Mouse (Mus musculus) midbrain, postnatal 0 days (tissue): ENCODE data around the gene Eef2. TPM values are rescaled to one million over a fixed set of nuclear protein-coding genes. Genes with fewer than 3 reads are reported as not detected.

ENCODE experiments used
- ATAC-seq: fragments of 200-750 bp; cut with Nextera tagmentation; 2 replicates; pipeline ENCODE4 v1.8.0; 2017; ENCODE audit warnings: moderate number of reproducible peaks, mild to moderate bottlenecking, moderate TSS enrichment, moderate library complexity; ENCODE audit not compliant: low FRiP score
- DNase-seq: peaks from one replicate; pipeline ENCODE4 v3.0.0-alpha.2; 2015; ENCODE audit warnings: low spot score
- H3K27ac ChIP-seq: fragments of 300-500 bp; sonication (generic); 2 replicates; pipeline ENCODE4 v1.5.1; 2014; ENCODE audit warnings: low read depth, mild to moderate bottlenecking, low read length, mixed read lengths
- H3K27me3 ChIP-seq: fragments of 300-500 bp; sonication (generic); 2 replicates; pipeline ENCODE4 v1.6.1; 2014; ENCODE audit warnings: low read length, control low read depth, mixed read lengths; ENCODE audit not compliant: insufficient read depth
- H3K36me3 ChIP-seq: fragments of 300-500 bp; sonication (generic); 2 replicates; pipeline ENCODE4 v1.6.1; 2014; ENCODE audit warnings: low read length, control low read depth, mixed read lengths; ENCODE audit not compliant: insufficient read depth
- H3K4me1 ChIP-seq: fragments of 300-500 bp; sonication (generic); 2 replicates; pipeline ENCODE4 v1.6.1; 2014; ENCODE audit warnings: mild to moderate bottlenecking, control low read depth, antibody characterized with exemption, low read length, mixed read lengths; ENCODE audit not compliant: insufficient read depth
- H3K4me2 ChIP-seq: fragments of 300-500 bp; sonication (generic); 2 replicates; pipeline ENCODE4 v1.6.1; 2014; ENCODE audit warnings: low read depth, mild to moderate bottlenecking, low read length, mixed read lengths; ENCODE audit not compliant: poor library complexity, severe bottlenecking
- H3K4me3 ChIP-seq: fragments of 300-500 bp; sonication (generic); 2 replicates; pipeline ENCODE4 v1.5.1; 2014; ENCODE audit warnings: low read depth, mild to moderate bottlenecking, low read length, moderate library complexity
- H3K9ac ChIP-seq: fragments of 300-500 bp; sonication (generic); replicated peaks from 2 replicates; pipeline ENCODE4 v1.6.1; 2014; ENCODE audit warnings: mild to moderate bottlenecking, low read length, moderate library complexity, mixed read lengths; ENCODE audit not compliant: poor library complexity, severe bottlenecking
- H3K9me3 ChIP-seq: fragments of 300-500 bp; sonication (generic); 2 replicates; pipeline ENCODE4 v1.6.1; 2016; ENCODE audit warnings: low read length, control low read depth
- CTCF ChIP-seq: IDR thresholded peaks from 2 replicates; pipeline ENCODE4 v1.5.1; 2016; ENCODE audit warnings: antibody characterized with exemption, mild to moderate bottlenecking
- WGBS: fragments of 180-500 bp; shearing (Covaris S2); extraction: QIAGEN DNeasy Blood & Tissue Kit; methylation state at CpG from one replicate; pipeline ENCODE4 v1.1.7; 2014; 5-methylcytosine and 5-hydroxymethylcytosine counted together
- polyA plus RNA-seq: library from polyadenylated mRNA; unstranded; fragments of >200 nt; fragmentation: Nextera tagmentation; extraction: Ambion mirVana; gene quantifications from 2 replicates; pipeline ENCODE4 v1.2.1, GENCODE M21; 2015
- total RNA-seq: library from RNA; depleted of rRNA; stranded (reverse); fragments of >200 nt; gene quantifications from 2 replicates; pipeline ENCODE4 v1.2.3, GENCODE M21; 2014

Eef2 gene
- total and polyA plus RNA-seq, 2 experiments from 2014 or later = 440 to 2,304 TPM

DNA sequence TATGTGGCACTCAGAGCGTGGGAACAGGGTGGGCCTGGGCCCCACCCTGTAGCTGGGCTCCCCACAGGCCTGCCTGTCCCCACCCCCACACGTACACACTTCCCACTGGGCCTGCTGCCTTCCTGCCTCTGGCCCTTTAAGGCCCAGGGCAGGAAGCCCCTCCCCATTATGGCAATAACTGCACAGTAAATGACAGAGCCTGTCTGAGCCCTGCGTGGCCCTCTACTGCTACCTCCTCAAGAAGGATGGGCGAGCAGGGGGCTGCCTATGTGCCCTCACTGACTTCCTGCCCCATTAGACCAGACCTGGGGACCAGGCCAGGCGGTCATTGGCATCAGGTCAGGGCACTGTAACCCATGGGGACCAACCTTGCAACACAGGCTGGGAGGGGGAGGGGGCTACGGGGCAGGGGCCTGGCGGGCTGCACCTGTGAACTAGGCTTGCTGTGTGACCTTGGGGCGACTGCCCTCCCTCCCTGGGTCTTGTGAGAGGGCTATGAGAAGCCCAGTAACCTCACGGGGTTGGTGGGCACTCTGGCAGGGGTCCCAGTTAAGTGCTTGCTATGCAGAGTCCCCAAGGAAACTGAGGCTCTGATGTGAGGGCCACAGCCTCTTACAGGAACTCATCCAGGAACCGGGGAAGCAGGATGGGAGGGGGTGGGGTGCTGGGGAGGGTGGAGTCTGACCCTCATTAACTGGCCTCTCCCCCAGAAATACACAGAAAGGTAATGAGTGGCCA lies 35.5 kb upstream of the Eef2 start:
- Histone ChIP-seq H3K9ac (peak overlapping the region; percentile 44), H3K4me1 (peaks cover 8% of the 10 kb centered on the region; the same call in 1 of the 2 replicates), H3K36me3 (peaks cover 22% of the 10 kb centered on the region), H3K9me3 (no peaks in the 10 kb centered on the region), H3K27me3 (no peaks in the 10 kb centered on the region), H3K4me2 (peak overlapping the region; percentile 26; the same call in 1 of the 2 replicates), H3K4me3 (no peak overlapping the region), H3K27ac (no peak overlapping the region)
- WGBS = 71% methylated on average over 10 of the region's 10 CpGs
- no peak for ATAC-seq
- DNase-seq = no peak
- TF ChIP-seq CTCF = no peak

DNA sequence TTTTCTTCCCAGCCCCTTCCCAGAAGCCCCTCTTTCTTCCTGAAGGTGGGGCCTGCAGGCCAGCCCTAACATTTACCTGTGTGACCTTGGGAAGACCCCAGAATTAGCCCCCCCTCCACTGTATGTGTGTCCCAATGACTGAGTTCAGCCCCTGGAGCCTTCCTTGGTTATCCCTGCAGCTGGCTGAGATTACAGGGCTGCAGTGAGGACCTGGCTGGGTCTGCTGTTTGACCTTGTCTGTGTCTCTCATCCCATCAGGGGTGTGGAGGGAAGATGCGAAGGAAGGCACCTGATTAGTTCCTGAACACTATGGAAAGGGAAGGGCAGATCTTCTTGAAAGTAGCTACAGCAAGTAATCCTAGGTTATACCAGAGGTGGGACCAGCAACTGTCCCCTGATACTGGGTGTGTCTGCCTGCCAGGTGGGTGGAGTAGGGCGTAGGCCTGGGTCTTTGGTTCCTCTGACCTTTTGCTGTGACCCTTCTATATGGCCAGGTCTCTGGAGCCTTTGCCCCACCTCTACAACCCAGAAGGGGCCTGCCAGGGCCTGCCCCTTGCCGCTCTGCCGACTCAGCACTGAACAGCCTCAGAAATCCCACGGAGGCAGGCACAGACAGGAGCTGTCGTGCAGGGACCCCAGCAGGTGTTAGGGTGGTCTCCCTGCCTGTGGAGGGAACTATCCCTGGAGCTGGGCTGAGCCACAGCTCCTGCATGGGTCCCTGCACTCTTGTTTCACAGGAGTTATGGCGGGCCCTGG lies 34.8 kb upstream of the Eef2 start:
- Histone ChIP-seq H3K9me3 (no peaks in the 10 kb centered on the region), H3K4me1 (peaks cover 8% of the 10 kb centered on the region; the same call in 1 of the 2 replicates), H3K4me3 (no peak overlapping the region), H3K4me2 (no peak overlapping the region), H3K36me3 (peaks cover 29% of the 10 kb centered on the region), H3K27me3 (no peaks in the 10 kb centered on the region), H3K9ac (0 out of 2 replicates have a peak overlapping the region, but pooled peaks have one; percentile 8), H3K27ac (no peak overlapping the region)
- 71% methylated on average over 7 of the region's 7 CpGs for WGBS
- DNase-seq (no peak), ATAC-seq (no peak)
- no peak for TF ChIP-seq CTCF

- 65% methylated on average over 5 of the region's 5 CpGs for WGBS
- no peak overlapping the region for H3K27ac ChIP-seq
- ATAC-seq (no peak), DNase-seq (no peak)
- TF ChIP-seq CTCF = no peak
- H3K4me1 ChIP-seq = peaks cover 8% of the 10 kb centered on the region; the same call in 1 of the 2 replicates
- H3K27me3 ChIP-seq = no peaks in the 10 kb centered on the region
- no peak overlapping the region for H3K9ac ChIP-seq
- no peaks in the 10 kb centered on the region for H3K9me3 ChIP-seq
- peaks cover 38% of the 10 kb centered on the region for H3K36me3 ChIP-seq
- no peak overlapping the region for H3K4me2 ChIP-seq
- H3K4me3 ChIP-seq = no peak overlapping the region
Observed at GRCm38 (mm10) chr10:81142551-81142981, 33.9 kb upstream of the Eef2 start.

- no peak overlapping the region for H3K27ac ChIP-seq
- no peak overlapping the region for H3K4me3 ChIP-seq
- peaks cover 43% of the 10 kb centered on the region for H3K36me3 ChIP-seq
- peaks cover 8% of the 10 kb centered on the region; the same call in 1 of the 2 replicates for H3K4me1 ChIP-seq
- ATAC-seq (no peak), DNase-seq (no peak)
- H3K9me3 ChIP-seq = no peaks in the 10 kb centered on the region
- WGBS = 90% methylated on average over 6 of the region's 7 CpGs
- H3K27me3 ChIP-seq = no peaks in the 10 kb centered on the region
- H3K4me2 ChIP-seq = no peak overlapping the region
- no peak overlapping the region for H3K9ac ChIP-seq
- no peak for TF ChIP-seq CTCF
Observed at GRCm38 (mm10) chr10:81143157-81143633, 33.2 kb upstream of the Eef2 start.

DNA sequence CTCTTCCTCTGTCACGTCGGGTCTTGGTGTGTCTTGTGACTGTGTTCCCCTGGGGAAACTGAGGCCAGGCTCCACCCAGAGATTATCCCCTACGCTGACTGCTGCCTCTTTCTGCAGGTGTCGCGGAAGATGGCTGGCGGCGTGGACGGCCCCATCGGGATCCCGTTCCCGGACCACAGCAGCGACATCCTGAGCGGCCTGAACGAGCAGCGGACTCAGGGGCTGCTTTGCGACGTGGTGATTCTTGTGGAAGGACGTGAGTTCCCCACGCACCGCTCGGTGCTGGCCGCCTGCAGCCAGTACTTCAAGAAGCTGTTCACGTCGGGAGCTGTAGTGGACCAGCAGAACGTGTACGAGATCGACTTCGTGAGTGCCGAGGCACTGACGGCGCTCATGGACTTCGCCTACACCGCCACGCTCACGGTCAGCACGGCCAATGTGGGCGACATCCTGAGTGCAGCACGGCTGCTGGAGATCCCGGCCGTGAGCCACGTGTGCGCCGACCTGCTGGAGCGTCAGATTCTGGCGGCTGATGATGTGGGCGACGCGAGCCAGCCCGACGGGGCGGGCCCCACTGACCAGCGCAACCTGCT lies 32.5 kb upstream of the Eef2 start:
- ATAC-seq (no peak), DNase-seq (no peak)
- Histone ChIP-seq H3K27ac (no peak overlapping the region), H3K27me3 (no peaks in the 10 kb centered on the region), H3K36me3 (peaks cover 50% of the 10 kb centered on the region), H3K9me3 (no peaks in the 10 kb centered on the region), H3K4me3 (no peak overlapping the region), H3K9ac (no peak overlapping the region), H3K4me2 (no peak overlapping the region), H3K4me1 (peaks cover 7% of the 10 kb centered on the region; the same call in 1 of the 2 replicates)
- WGBS = 95% methylated on average over 52 of the region's 52 CpGs
- no peak for TF ChIP-seq CTCF
